In genomic region chr1:91344921-91345685, GRCm38 (mm10) we compare ENCODE assay signal across 8 mouse cellular contexts. TPM values are rescaled to one million over a fixed set of nuclear protein-coding genes. Genes with fewer than 3 reads are reported as not detected.
DNase-seq lines count a peak whose midpoint lies in the region; TF ChIP-seq lines count a peak whose summit lies in the region.

No protein-coding gene starts in this region.

- peak; percentile 51 for DNase-seq in adrenal gland, postnatal 14 days
- DNase-seq in adrenal gland, postnatal 4 days (ENCODE audit: low spot score in 2 of 2): no peak
- DNase-seq in thymus, postnatal 4 days: peak; percentile 48
- no peak for DNase-seq in thymus, adult 18-20 months
- DNase-seq in kidney, adult 11 months: peak; percentile 47
- DNase-seq in midbrain, embryonic 10.5 days (ENCODE audit: low spot score): peak; percentile 41
- DNase-seq in thymus, adult 2 months: no peak
- DNase-seq in adipocyte (ENCODE audit: low spot score): no peak

- peaks cover 18% of the 10 kb centered on the region for H3K4me1 ChIP-seq in midbrain, embryonic 10.5 days
- peaks cover 3% of the 10 kb centered on the region for H3K4me1 ChIP-seq in thymus, adult 2 months (replicated peaks; ENCODE audit: control insufficient read depth, insufficient read depth, low read length)

- H3K9me3 ChIP-seq in midbrain, embryonic 10.5 days (replicated peaks): no peaks in the 10 kb centered on the region

- peak overlapping the region; percentile 50 for H3K4me3 ChIP-seq in midbrain, embryonic 10.5 days
- H3K4me3 ChIP-seq in thymus, adult 2 months (ENCODE audit: control insufficient read depth, insufficient read depth, low read length): no peak overlapping the region

- TF ChIP-seq POLR2A in thymus, adult 2 months (IDR thresholded peaks at IDR 0.05; ENCODE audit: control insufficient read depth, extremely low read depth, insufficient read depth, low read length, poor library complexity): no peak

- no peaks in the 10 kb centered on the region for H3K36me3 ChIP-seq in midbrain, embryonic 10.5 days
- H3K36me3 ChIP-seq in thymus, adult 2 months (ENCODE audit: control insufficient read depth, insufficient read depth, low read length): no peaks in the 10 kb centered on the region

- peaks cover 61% of the 10 kb centered on the region for H3K27me3 ChIP-seq in midbrain, embryonic 10.5 days (ENCODE audit: low read depth, poor library complexity, severe bottlenecking)
- no peaks in the 10 kb centered on the region; the same call in 1 of the 2 replicates for H3K27me3 ChIP-seq in thymus, adult 2 months (ENCODE audit: control insufficient read depth, insufficient read depth, low read length)

- peak overlapping the region; percentile 38; the same call in 1 of the 2 replicates for H3K27ac ChIP-seq in midbrain, embryonic 10.5 days (replicated peaks)
- no peak overlapping the region for H3K27ac ChIP-seq in thymus, adult 2 months (ENCODE audit: control insufficient read depth, insufficient read depth, low read length)

- 2% methylated on average over 68 of the region's 68 CpGs for WGBS in midbrain, embryonic 10.5 days
- WGBS in thymus, adult 2 months: 7% methylated on average over 68 of the region's 68 CpGs

- TF ChIP-seq CTCF in thymus, adult 2 months (IDR thresholded peaks at IDR 0.05; ENCODE audit: borderline replicate concordance, control insufficient read depth, extremely low read depth, insufficient read depth, low read length, poor library complexity): no peak

RNA-seq across cellular contexts. Expression of gene Klhl30, which starts 5.7 kb away (rescaled TPM):
- 0.37 and 0.71 TPM in 2 replicates for total RNA-seq in adrenal gland, postnatal 14 days (2021)
- 1 to 10 TPM; 1.5 to 3.5 TPM for total RNA-seq in adrenal gland, postnatal 4 days (2021)
- polyA plus RNA-seq in midbrain, embryonic 10.5 days (2016; fragmentation: Nextera tagmentation; extraction: Ambion mirVana): 0.04 and 0.17 TPM in 2 replicates
- 0.68 and 4.0 TPM in 2 replicates for polyA plus RNA-seq in thymus, adult 2 months (2012; rRNA removed)

RNA-seq across cellular contexts. Expression of gene Erfe, which starts 21.1 kb away (rescaled TPM):
- 7.3 and 9.1 TPM in 2 replicates for total RNA-seq in adrenal gland, postnatal 14 days (2021)
- total RNA-seq in adrenal gland, postnatal 4 days (2021): 1 to 10 TPM; 1.7 to 1.8 TPM
- 0.42 and 1.2 TPM in 2 replicates for polyA plus RNA-seq in midbrain, embryonic 10.5 days (2016; fragmentation: Nextera tagmentation; extraction: Ambion mirVana)
- polyA plus RNA-seq in thymus, adult 2 months (2012; rRNA removed): 1.4 and 2.5 TPM in 2 replicates

RNA-seq across cellular contexts. Expression of gene Espnl, which starts 23.2 kb away (rescaled TPM):
- total RNA-seq in adrenal gland, postnatal 14 days (2021): 0.08 TPM in 1 of 2 replicates, not detected in the other
- total RNA-seq in adrenal gland, postnatal 4 days (2021): under 1 TPM; 0.06 to 0.08 TPM
- not detected in 2 replicates for polyA plus RNA-seq in midbrain, embryonic 10.5 days (2016; fragmentation: Nextera tagmentation; extraction: Ambion mirVana)
- 0.71 and 0.85 TPM in 2 replicates for polyA plus RNA-seq in thymus, adult 2 months (2012; rRNA removed)

RNA-seq across cellular contexts. Expression of gene Scly, which starts 47.0 kb away (rescaled TPM):
- 19.2 and 22.6 TPM in 2 replicates for total RNA-seq in adrenal gland, postnatal 14 days (2021)
- 10 to 100 TPM; 18.8 to 21.3 TPM for total RNA-seq in adrenal gland, postnatal 4 days (2021)
- 17.3 and 18.6 TPM in 2 replicates for polyA plus RNA-seq in midbrain, embryonic 10.5 days (2016; fragmentation: Nextera tagmentation; extraction: Ambion mirVana)
- 25.6 and 25.9 TPM in 2 replicates for polyA plus RNA-seq in thymus, adult 2 months (2012; rRNA removed)

RNA-seq across cellular contexts. Expression of gene Ilkap, which starts 53.5 kb away (rescaled TPM):
- total RNA-seq in adrenal gland, postnatal 14 days (2021): 99.4 and 110 TPM in 2 replicates
- total RNA-seq in adrenal gland, postnatal 4 days (2021): 100 to 1,000 TPM; 104 TPM
- 173 and 177 TPM in 2 replicates for polyA plus RNA-seq in midbrain, embryonic 10.5 days (2016; fragmentation: Nextera tagmentation; extraction: Ambion mirVana)
- polyA plus RNA-seq in thymus, adult 2 months (2012; rRNA removed): 90.3 and 104 TPM in 2 replicates

Comparison
In these comparisons a context has a peak if more than half of its experiments do, and no peak if none do; other contexts are left out.
1. DNase-seq: peak in adrenal gland, postnatal 14 days (single experiment), thymus, postnatal 4 days (single experiment), kidney, adult 11 months (single experiment) and midbrain, embryonic 10.5 days (single experiment); none in adrenal gland, postnatal 4 days (0 of 2), thymus, adult 18-20 months (0 of 2), thymus, adult 2 months (single experiment) and adipocyte (single experiment).